Mouse (Mus musculus) c-Kit-negative CD71-positive TER-119-positive erythroid progenitor cells, embryonic 14.5 days (primary cell): ENCODE measurements around the gene Vmn1r35.
"Not testable (repeated sequence)": the region's sequence is repeated elsewhere in the genome, so short reads cannot be mapped to it uniquely, and the experiment has no call there.

Experiments used
- DNase-seq: peaks from one replicate; pipeline ENCODE4 v3.0.0-alpha.2; 2013; ENCODE audit warnings: low read depth, low spot score

The Vmn1r35 gene

GRCm38 (mm10) chr6:66685806-66686205 lies at the start of gene Vmn1r35:
Vmn1r35 (minus strand) TSS chr6:66685906.
- DNase-seq, result no peak

- not testable (repeated sequence) for DNase-seq
Measured at GRCm38 (mm10) chr6:66729082-66729481, 43.4 kb upstream of the Vmn1r35 start, which contains the start of gene Vmn1r37. Vmn1r37 (plus strand) TSS chr6:66729382.

- not testable (repeated sequence) for DNase-seq
Measured at GRCm38 (mm10) chr6:66719068-66719467, 33.4 kb upstream of the Vmn1r35 start, which contains the start of gene Vmn1r36. Vmn1r36 (minus strand) TSS chr6:66719168.

- no peak for DNase-seq
Measured at GRCm38 (mm10) chr6:66713854-66714253, 28.1 kb upstream of the Vmn1r35 start.

- no peak for DNase-seq
Measured at GRCm38 (mm10) chr6:66708901-66709300, 23.2 kb upstream of the Vmn1r35 start.

- DNase-seq, result no peak
Measured at GRCm38 (mm10) chr6:66643779-66644178, 41.9 kb downstream of the Vmn1r35 start, which contains the start of gene Vmn1r34. Vmn1r34 (minus strand) TSS chr6:66643879.
